Mouse (Mus musculus): ENCODE data around the gene Tesmin. TPM values are rescaled to one million over a fixed set of nuclear protein-coding genes. Genes with fewer than 3 reads are reported as not detected.

Tesmin gene
- polyA plus RNA-seq (2015; fragmentation: Nextera tagmentation; extraction: Ambion mirVana) = 0.36 and 0.44 TPM in 2 replicates

DNA sequence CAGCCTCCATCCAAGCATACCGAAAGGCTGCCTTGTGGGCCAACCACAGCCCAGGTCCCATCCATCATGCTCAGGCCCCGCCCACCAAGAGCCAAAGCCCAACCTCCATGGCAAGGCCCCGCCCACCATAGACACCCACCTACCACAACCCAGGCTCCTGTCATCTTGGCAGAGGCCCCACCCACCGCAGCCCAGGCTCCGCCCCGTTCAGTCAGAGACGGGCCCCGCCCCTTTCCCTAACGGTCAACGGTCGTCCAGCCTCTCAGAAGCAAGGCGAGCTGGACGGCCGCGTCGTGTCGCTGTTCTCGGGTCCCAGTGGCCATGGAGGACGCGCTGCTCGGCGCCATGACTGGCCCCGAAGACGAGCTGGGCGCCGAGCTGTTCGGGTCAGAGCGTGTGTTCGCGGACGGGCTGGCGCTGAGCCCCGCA lies at the start of gene Tesmin:
Gene Tesmin (plus strand): TSS at position 229 of the 429 bp plus-strand sequence.
- WGBS = 3% methylated on average over 33 of the region's 33 CpGs
- Histone ChIP-seq H3K4me3 (ENCODE audit: low read length) (peak within 1 kb of the TSS; percentile 59), H3K4me2 (ENCODE audit: low read length) (peak within 1 kb of the TSS; percentile 96), H3K9me3 (ENCODE audit: control insufficient read depth, low read length) (peaks cover 3% of the 10 kb centered on the region; the same call in 1 of the 2 replicates), H3K27me3 (replicated peaks; ENCODE audit: control insufficient read depth, insufficient read depth, low read length) (no peaks in the 10 kb centered on the region), H3K9ac (ENCODE audit: low read depth, low read length) (peak within 1 kb of the TSS; percentile 72), H3K4me1 (ENCODE audit: control insufficient read depth, insufficient read depth, low read depth, low read length) (peaks cover 2% of the 10 kb centered on the region; the same call in 1 of the 2 replicates), H3K27ac (ENCODE audit: low read depth, low read length) (peak within 1 kb of the TSS; percentile 60), H3K36me3 (ENCODE audit: control insufficient read depth, insufficient read depth, low read length) (no peaks in the 10 kb centered on the region)
- ATAC-seq = peak; percentile 93

- Histone ChIP-seq H3K27ac (ENCODE audit: low read depth, low read length) (no peak overlapping the region), H3K4me1 (ENCODE audit: control insufficient read depth, insufficient read depth, low read depth, low read length) (peaks cover 4% of the 10 kb centered on the region), H3K9ac (ENCODE audit: low read depth, low read length) (no peak overlapping the region), H3K9me3 (ENCODE audit: control insufficient read depth, low read length) (no peaks in the 10 kb centered on the region), H3K27me3 (replicated peaks; ENCODE audit: control insufficient read depth, insufficient read depth, low read length) (no peaks in the 10 kb centered on the region), H3K4me2 (ENCODE audit: low read length) (no peak overlapping the region), H3K36me3 (ENCODE audit: control insufficient read depth, insufficient read depth, low read length) (no peaks in the 10 kb centered on the region), H3K4me3 (ENCODE audit: low read length) (no peak overlapping the region)
- 91% methylated on average over 8 of the region's 8 CpGs for WGBS
- ATAC-seq = no peak
These were observed 49.5 kb upstream of the Tesmin start for GRCm38 (mm10) chr19:3339187-3339586.

- no peak overlapping the region for H3K4me2 ChIP-seq (ENCODE audit: low read length)
- WGBS = 71% methylated on average over 3 of the region's 3 CpGs
These were observed 47.6 kb upstream of the Tesmin start for GRCm38 (mm10) chr19:3341021-3341420.

DNA sequence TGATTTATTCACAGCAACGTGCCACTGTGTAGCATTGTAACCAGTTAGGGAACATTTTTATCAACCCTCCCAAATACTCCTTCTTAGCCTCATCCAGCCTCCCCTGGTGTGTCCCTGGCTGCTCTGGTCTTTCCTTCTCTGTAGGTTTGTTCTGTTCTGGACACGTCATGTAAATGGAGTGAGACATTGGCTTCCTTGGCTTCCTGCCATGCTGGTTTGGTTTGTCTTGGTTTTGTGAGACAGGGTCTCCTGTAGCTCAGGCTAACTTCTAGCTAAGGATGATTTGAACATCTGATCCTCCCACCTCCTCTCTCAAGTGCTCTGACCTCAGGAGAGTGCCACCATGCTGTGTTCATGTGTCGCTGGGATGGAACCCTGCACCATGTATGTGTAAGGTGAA lies 44.7 kb upstream of the Tesmin start:
- Histone ChIP-seq H3K27me3 (replicated peaks; ENCODE audit: control insufficient read depth, insufficient read depth, low read length) (no peaks in the 10 kb centered on the region), H3K27ac (ENCODE audit: low read depth, low read length) (no peak overlapping the region), H3K4me3 (ENCODE audit: low read length) (no peak overlapping the region), H3K9ac (ENCODE audit: low read depth, low read length) (no peak overlapping the region), H3K36me3 (ENCODE audit: control insufficient read depth, insufficient read depth, low read length) (no peaks in the 10 kb centered on the region), H3K4me1 (ENCODE audit: control insufficient read depth, insufficient read depth, low read depth, low read length) (no peaks in the 10 kb centered on the region), H3K4me2 (ENCODE audit: low read length) (no peak overlapping the region), H3K9me3 (ENCODE audit: control insufficient read depth, low read length) (no peaks in the 10 kb centered on the region)
- 62% methylated on average over 3 of the region's 3 CpGs for WGBS
- ATAC-seq = no peak

More at GRCm38 (mm10) chr19:3341021-3341420, 47.6 kb upstream of the Tesmin start:
- Histone ChIP-seq H3K4me1 (ENCODE audit: control insufficient read depth, insufficient read depth, low read depth, low read length) (no peaks in the 10 kb centered on the region), H3K9me3 (ENCODE audit: control insufficient read depth, low read length) (no peaks in the 10 kb centered on the region), H3K9ac (ENCODE audit: low read depth, low read length) (no peak overlapping the region), H3K36me3 (ENCODE audit: control insufficient read depth, insufficient read depth, low read length) (no peaks in the 10 kb centered on the region), H3K27ac (ENCODE audit: low read depth, low read length) (no peak overlapping the region), H3K4me3 (ENCODE audit: low read length) (no peak overlapping the region), H3K27me3 (replicated peaks; ENCODE audit: control insufficient read depth, insufficient read depth, low read length) (no peaks in the 10 kb centered on the region)
- no peak for ATAC-seq

GRCm38 (mm10) chr19:3344636-3345544 lies 43.8 kb upstream of the Tesmin start:
- H3K27ac ChIP-seq (ENCODE audit: low read depth, low read length) = no peak overlapping the region
- no peaks in the 10 kb centered on the region for H3K36me3 ChIP-seq (ENCODE audit: control insufficient read depth, insufficient read depth, low read length)
- ATAC-seq = no peak
- H3K4me1 ChIP-seq (ENCODE audit: control insufficient read depth, insufficient read depth, low read depth, low read length) = no peaks in the 10 kb centered on the region
- no peak overlapping the region for H3K4me3 ChIP-seq (ENCODE audit: low read length)
- WGBS = 74% methylated on average over 8 of the region's 8 CpGs
- no peak overlapping the region for H3K4me2 ChIP-seq (ENCODE audit: low read length)
- H3K9me3 ChIP-seq (ENCODE audit: control insufficient read depth, low read length) = no peaks in the 10 kb centered on the region
- no peak overlapping the region for H3K9ac ChIP-seq (ENCODE audit: low read depth, low read length)
- H3K27me3 ChIP-seq (replicated peaks; ENCODE audit: control insufficient read depth, insufficient read depth, low read length) = no peaks in the 10 kb centered on the region

GRCm38 (mm10) chr19:3347784-3348183 lies 40.9 kb upstream of the Tesmin start:
- H3K36me3 ChIP-seq (ENCODE audit: control insufficient read depth, insufficient read depth, low read length) = no peaks in the 10 kb centered on the region
- H3K9me3 ChIP-seq (ENCODE audit: control insufficient read depth, low read length) = no peaks in the 10 kb centered on the region
- no peak overlapping the region for H3K9ac ChIP-seq (ENCODE audit: low read depth, low read length)
- H3K4me3 ChIP-seq (ENCODE audit: low read length) = no peak overlapping the region
- no peaks in the 10 kb centered on the region for H3K4me1 ChIP-seq (ENCODE audit: control insufficient read depth, insufficient read depth, low read depth, low read length)
- no peak overlapping the region for H3K27ac ChIP-seq (ENCODE audit: low read depth, low read length)
- WGBS = 97% methylated on average over 1 of the region's 1 CpGs
- no peak for ATAC-seq
- H3K27me3 ChIP-seq (replicated peaks; ENCODE audit: control insufficient read depth, insufficient read depth, low read length) = no peaks in the 10 kb centered on the region
- H3K4me2 ChIP-seq (ENCODE audit: low read length) = no peak overlapping the region

GRCm38 (mm10) chr19:3353415-3354111 lies 35.1 kb upstream of the Tesmin start:
- Histone ChIP-seq H3K36me3 (ENCODE audit: control insufficient read depth, insufficient read depth, low read length) (no peaks in the 10 kb centered on the region), H3K9ac (ENCODE audit: low read depth, low read length) (0 out of 2 replicates have a peak overlapping the region, but pooled peaks have one; percentile 6), H3K9me3 (ENCODE audit: control insufficient read depth, low read length) (no peaks in the 10 kb centered on the region), H3K4me3 (ENCODE audit: low read length) (no peak overlapping the region), H3K27ac (ENCODE audit: low read depth, low read length) (peak overlapping the region; percentile 69), H3K4me2 (ENCODE audit: low read length) (no peak overlapping the region), H3K27me3 (replicated peaks; ENCODE audit: control insufficient read depth, insufficient read depth, low read length) (no peaks in the 10 kb centered on the region), H3K4me1 (ENCODE audit: control insufficient read depth, insufficient read depth, low read depth, low read length) (0 out of 2 replicates have a peak, but pooled peaks cover 4% of the 10 kb centered on the region)
- ATAC-seq = peak; percentile 56; the same call in 1 of the 2 replicates
- 54% methylated on average over 7 of the region's 7 CpGs for WGBS

GRCm38 (mm10) chr19:3355096-3355495 lies 33.6 kb upstream of the Tesmin start:
- 72% methylated on average over 5 of the region's 5 CpGs for WGBS
- Histone ChIP-seq H3K27me3 (replicated peaks; ENCODE audit: control insufficient read depth, insufficient read depth, low read length) (no peaks in the 10 kb centered on the region), H3K4me2 (ENCODE audit: low read length) (no peak overlapping the region), H3K36me3 (ENCODE audit: control insufficient read depth, insufficient read depth, low read length) (no peaks in the 10 kb centered on the region), H3K9ac (ENCODE audit: low read depth, low read length) (no peak overlapping the region), H3K9me3 (ENCODE audit: control insufficient read depth, low read length) (no peaks in the 10 kb centered on the region), H3K27ac (ENCODE audit: low read depth, low read length) (no peak overlapping the region), H3K4me3 (ENCODE audit: low read length) (no peak overlapping the region), H3K4me1 (ENCODE audit: control insufficient read depth, insufficient read depth, low read depth, low read length) (0 out of 2 replicates have a peak, but pooled peaks cover 4% of the 10 kb centered on the region)
- ATAC-seq = no peak

- Histone ChIP-seq H3K27me3 (replicated peaks; ENCODE audit: control insufficient read depth, insufficient read depth, low read length) (no peaks in the 10 kb centered on the region), H3K4me3 (ENCODE audit: low read length) (no peak overlapping the region), H3K4me1 (ENCODE audit: control insufficient read depth, insufficient read depth, low read depth, low read length) (0 out of 2 replicates have a peak, but pooled peaks cover 4% of the 10 kb centered on the region), H3K9ac (ENCODE audit: low read depth, low read length) (no peak overlapping the region), H3K36me3 (ENCODE audit: control insufficient read depth, insufficient read depth, low read length) (no peaks in the 10 kb centered on the region), H3K27ac (ENCODE audit: low read depth, low read length) (no peak overlapping the region), H3K9me3 (ENCODE audit: control insufficient read depth, low read length) (no peaks in the 10 kb centered on the region), H3K4me2 (ENCODE audit: low read length) (no peak overlapping the region)
- no peak for ATAC-seq
- 70% methylated on average over 5 of the region's 5 CpGs for WGBS
These were observed 32.1 kb upstream of the Tesmin start for GRCm38 (mm10) chr19:3356516-3356915.
